Mouse (Mus musculus): ENCODE data around the gene Bnc1. TPM values are rescaled to one million over a fixed set of nuclear protein-coding genes. Genes with fewer than 3 reads are reported as not detected.

The Bnc1 gene
- total RNA-seq, 4 experiments from 2014 or later = 0.10 to 0.11 TPM; not detected in 2

Other genes with a start within 250 kb of the Bnc1 start
- 10 to 100 TPM; 69.5 to 77.5 (median 73.7) TPM for gene Ramac, start 229.4 kb downstream of the Bnc1 start, total RNA-seq (2022)
- gene 3110040N11Rik, start 202.8 kb downstream of the Bnc1 start, total RNA-seq (2022) = 10 to 100 TPM; 20.8 to 27.8 (median 25.9) TPM
- gene Btbd1, start 162.9 kb downstream of the Bnc1 start, total RNA-seq (2022) = 100 to 1,000 TPM in 3 of 4 experiments, 10 to 100 TPM in 1; 97.8 to 114 (median 106) TPM
- gene Gm10160, start 136.5 kb downstream of the Bnc1 start, total RNA-seq (2022) = not detected
- gene Tm6sf1, start 133.3 kb downstream of the Bnc1 start, total RNA-seq (2022) = 10 to 100 TPM; 16.0 to 21.7 (median 16.8) TPM
- gene Hdgfl3, start 57.8 kb downstream of the Bnc1 start, total RNA-seq (2022) = 10 to 100 TPM; 61.8 to 65.0 (median 63.0) TPM
- gene Sh3gl3, start 181.5 kb upstream of the Bnc1 start, total RNA-seq (2022) = 10 to 100 TPM; 41.8 to 43.4 (median 43.2) TPM